ENCODE assay signal across 15 mouse cellular contexts in the genomic region with DNA sequence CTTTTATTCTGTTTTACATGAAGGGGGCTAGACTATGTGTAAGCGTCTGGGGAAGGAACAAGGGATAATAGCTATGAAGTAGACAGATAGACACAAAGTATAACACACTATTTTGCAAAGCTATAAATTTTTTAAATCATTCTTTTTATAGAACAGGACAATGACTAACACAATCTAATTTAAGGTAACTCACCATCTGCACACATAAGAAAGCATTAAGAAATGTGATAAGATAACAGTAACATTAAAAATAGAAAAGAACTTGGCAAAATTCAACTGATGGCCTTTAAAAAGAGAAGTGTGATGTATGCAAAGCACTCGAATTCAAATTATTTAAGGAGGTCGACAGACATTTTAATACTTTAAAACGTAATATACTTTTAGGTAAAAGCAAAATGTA.
"Had no signal": no experiment of that assay in that cellular context is flagged by ENCODE, and none has a peak within 500 bp of the region (broad histone marks: within the 10 kb centered on the region; RNA-seq: fewer than 3 reads in every experiment).

No protein-coding gene starts in this region.

- H3K4me2 ChIP-seq: liver, embryonic 11.5 days; liver, embryonic 15.5 days; midbrain, embryonic 15.5 days; neural tube, embryonic 13.5 days had no signal

- H3K4me3 ChIP-seq: left cerebral cortex, adult 2 months; limb, embryonic 10.5 days; liver, embryonic 15.5 days; midbrain, embryonic 15.5 days; neural tube, embryonic 13.5 days had no signal

- H3K27ac ChIP-seq: limb, embryonic 10.5 days; midbrain, embryonic 15.5 days; neural tube, embryonic 13.5 days had no signal

- DNase-seq: kidney, postnatal 10 days; kidney, postnatal 4 days; lung, adult 2 months; lung, postnatal 36 days; right cerebral cortex, postnatal 4 days; spleen, adult 18-20 months; thymus, adult 18-20 months; thymus, postnatal 25 days had no signal

- H3K27me3 ChIP-seq: liver, embryonic 15.5 days; midbrain, embryonic 15.5 days; neural tube, embryonic 13.5 days had no signal

- ATAC-seq: lung, postnatal 0 days; midbrain, embryonic 15.5 days had no signal

- H3K4me1 ChIP-seq: limb, embryonic 10.5 days; midbrain, embryonic 15.5 days; neural tube, embryonic 13.5 days had no signal

- H3K9ac ChIP-seq: liver, embryonic 15.5 days; midbrain, embryonic 15.5 days; neural tube, embryonic 13.5 days had no signal

- H3K9me3 ChIP-seq: limb, embryonic 10.5 days; liver, embryonic 15.5 days; midbrain, embryonic 15.5 days; neural tube, embryonic 13.5 days had no signal
